Mouse (Mus musculus): ENCODE results near the gene Phactr3. TPM values are rescaled to one million over a fixed set of nuclear protein-coding genes. Genes with fewer than 3 reads are reported as not detected.
"Not testable (repeated sequence)": the region's sequence is repeated elsewhere in the genome, so short reads cannot be mapped to it uniquely, and the experiment has no call there.

Gene Phactr3
- polyA plus RNA-seq, 1 experiment from 2014 or later = 0.05 TPM

- WGBS (ENCODE audit: insufficient replicate concordance) = 67% methylated on average over 7 of the region's 7 CpGs
- Histone ChIP-seq H3K27ac (no peak overlapping the region), H3K4me3 (replicated peaks) (no peak overlapping the region), H3K4me2 (no peak overlapping the region), H3K9me3 (replicated peaks) (no peaks in the 10 kb centered on the region), H3K9ac (no peak overlapping the region), H3K36me3 (no peaks in the 10 kb centered on the region), H3K27me3 (no peaks in the 10 kb centered on the region), H3K4me1 (replicated peaks) (no peaks in the 10 kb centered on the region)
- DNase-seq (no peak), ATAC-seq (ENCODE audit: low read depth) (no peak)
Observed at GRCm38 (mm10) chr2:178319766-178320165, 201.0 kb downstream of the Phactr3 start.

GRCm38 (mm10) chr2:178321271-178321670, 202.5 kb downstream of the Phactr3 start:
- 66% methylated on average over 10 of the region's 10 CpGs for WGBS (ENCODE audit: insufficient replicate concordance)
- no peak for ATAC-seq (ENCODE audit: low read depth)

DNA sequence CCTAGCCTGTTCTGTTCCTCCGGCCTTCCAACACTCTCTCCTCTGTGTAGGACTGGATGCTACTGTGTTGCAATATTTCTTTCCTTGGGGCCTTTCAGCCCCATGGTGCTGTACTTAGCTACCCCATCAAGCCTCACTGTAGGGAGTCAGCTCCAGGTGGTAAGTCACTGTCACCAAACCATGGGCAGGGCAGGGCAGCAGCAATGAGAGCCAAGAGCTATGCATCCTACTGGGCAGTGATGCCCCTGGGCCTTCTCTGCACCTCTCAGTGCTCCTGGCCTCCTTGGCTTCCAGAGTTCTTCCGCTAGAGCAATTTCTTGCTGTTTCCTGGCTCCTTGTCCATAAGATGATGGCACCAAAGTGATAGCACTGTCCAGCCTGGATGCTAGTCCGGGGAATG, 205.6 kb downstream of the Phactr3 start:
- Histone ChIP-seq H3K36me3 (no peaks in the 10 kb centered on the region), H3K9ac (no peak overlapping the region), H3K4me3 (replicated peaks) (no peak overlapping the region), H3K27ac (no peak overlapping the region), H3K27me3 (no peaks in the 10 kb centered on the region), H3K4me2 (no peak overlapping the region), H3K9me3 (replicated peaks) (no peaks in the 10 kb centered on the region), H3K4me1 (replicated peaks) (no peaks in the 10 kb centered on the region)
- no peak for DNase-seq
- no peak for ATAC-seq (ENCODE audit: low read depth)
- WGBS (ENCODE audit: insufficient replicate concordance) = 73% methylated on average over 3 of the region's 3 CpGs

More at GRCm38 (mm10) chr2:178321271-178321670, 202.5 kb downstream of the Phactr3 start:
- H3K4me3 ChIP-seq (replicated peaks) = no peak overlapping the region
- H3K36me3 ChIP-seq = no peaks in the 10 kb centered on the region
- no peaks in the 10 kb centered on the region for H3K4me1 ChIP-seq (replicated peaks)
- no peak overlapping the region for H3K4me2 ChIP-seq
- H3K9me3 ChIP-seq (replicated peaks) = no peaks in the 10 kb centered on the region
- no peaks in the 10 kb centered on the region for H3K27me3 ChIP-seq
- no peak overlapping the region for H3K27ac ChIP-seq
- no peak overlapping the region for H3K9ac ChIP-seq
- no peak for DNase-seq

DNA sequence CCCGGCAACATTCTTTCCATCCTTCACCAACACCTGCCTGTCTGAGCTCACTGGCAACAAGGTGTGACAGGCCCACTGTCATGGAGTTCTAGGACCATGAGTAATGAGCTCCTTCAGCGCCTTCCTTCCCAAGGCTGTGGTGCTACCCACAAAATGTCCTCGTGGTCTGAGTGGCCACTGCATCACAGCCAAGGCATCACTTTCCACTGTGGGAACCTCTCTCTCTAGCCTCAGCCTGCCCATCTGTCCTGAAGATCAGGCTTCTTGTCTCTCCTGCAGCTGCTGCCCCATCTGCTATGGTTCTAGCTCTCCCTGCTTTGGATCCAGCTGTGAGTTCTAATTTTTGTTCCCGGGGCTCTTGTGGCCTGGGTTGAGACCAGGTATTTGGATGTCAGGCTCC, 206.0 kb downstream of the Phactr3 start:
- Histone ChIP-seq H3K4me1 (replicated peaks) (no peaks in the 10 kb centered on the region), H3K9ac (no peak overlapping the region), H3K4me3 (replicated peaks) (no peak overlapping the region), H3K27ac (no peak overlapping the region), H3K9me3 (replicated peaks) (no peaks in the 10 kb centered on the region), H3K27me3 (no peaks in the 10 kb centered on the region), H3K4me2 (no peak overlapping the region), H3K36me3 (no peaks in the 10 kb centered on the region)
- no peak for ATAC-seq (ENCODE audit: low read depth)
- no peak for DNase-seq
- 56% methylated on average over 4 of the region's 4 CpGs for WGBS (ENCODE audit: insufficient replicate concordance)

- Histone ChIP-seq H3K4me1 (replicated peaks) (no peaks in the 10 kb centered on the region), H3K4me2 (no peak overlapping the region), H3K4me3 (replicated peaks) (no peak overlapping the region), H3K9ac (no peak overlapping the region), H3K27me3 (no peaks in the 10 kb centered on the region), H3K27ac (no peak overlapping the region), H3K36me3 (no peaks in the 10 kb centered on the region), H3K9me3 (replicated peaks) (no peaks in the 10 kb centered on the region)
- DNase-seq (no peak), ATAC-seq (ENCODE audit: low read depth) (no peak)
- 76% methylated on average over 10 of the region's 10 CpGs for WGBS (ENCODE audit: insufficient replicate concordance)
Observed at GRCm38 (mm10) chr2:178326067-178326466, 207.3 kb downstream of the Phactr3 start.

GRCm38 (mm10) chr2:178326750-178327465, 208.1 kb downstream of the Phactr3 start:
- Histone ChIP-seq H3K27ac (no peak overlapping the region), H3K9ac (no peak overlapping the region), H3K36me3 (no peaks in the 10 kb centered on the region), H3K4me2 (no peak overlapping the region), H3K4me3 (replicated peaks) (no peak overlapping the region), H3K4me1 (replicated peaks) (no peaks in the 10 kb centered on the region), H3K9me3 (replicated peaks) (no peaks in the 10 kb centered on the region), H3K27me3 (no peaks in the 10 kb centered on the region)
- ATAC-seq (ENCODE audit: low read depth) (no peak), DNase-seq (no peak)
- 22% methylated on average over 5 of the region's 5 CpGs for WGBS (ENCODE audit: insufficient replicate concordance)

DNA sequence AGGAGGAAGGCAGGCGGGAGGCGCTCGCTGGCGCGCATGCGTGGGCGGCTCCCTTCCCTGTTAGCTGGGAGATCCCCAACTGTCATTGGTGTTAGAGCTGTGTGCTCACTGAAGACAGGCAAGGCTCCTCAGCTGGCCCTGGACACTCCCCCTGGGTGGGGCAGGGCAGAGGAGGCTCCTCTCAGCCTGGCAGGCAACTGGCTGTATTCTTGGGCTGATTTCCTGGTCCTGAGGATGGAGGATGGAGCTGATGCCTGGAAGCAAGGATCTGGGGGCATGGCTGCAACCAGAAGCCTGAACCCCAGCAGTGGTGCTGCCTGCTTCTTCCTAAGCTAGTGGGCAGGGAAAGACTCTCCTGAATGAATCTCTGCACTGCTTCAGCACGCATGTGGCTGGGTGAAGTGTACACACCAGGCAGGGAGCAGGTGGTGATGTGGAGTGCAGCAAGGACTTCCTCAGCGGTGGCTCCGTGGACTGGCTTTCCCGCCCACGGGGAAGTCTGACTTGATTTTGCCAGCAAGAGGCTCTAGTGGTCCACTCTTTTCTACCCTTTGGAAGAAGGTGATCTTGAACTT, 208.8 kb downstream of the Phactr3 start:
- H3K4me3 ChIP-seq (replicated peaks) = no peak overlapping the region
- no peaks in the 10 kb centered on the region for H3K27me3 ChIP-seq
- no peak overlapping the region for H3K9ac ChIP-seq
- WGBS (ENCODE audit: insufficient replicate concordance) = 15% methylated on average over 12 of the region's 12 CpGs
- no peaks in the 10 kb centered on the region for H3K36me3 ChIP-seq
- H3K4me1 ChIP-seq (replicated peaks) = no peaks in the 10 kb centered on the region
- H3K4me2 ChIP-seq = no peak overlapping the region
- no peak overlapping the region for H3K27ac ChIP-seq
- ATAC-seq (ENCODE audit: low read depth) (peak; percentile 74), DNase-seq (no peak)
- no peaks in the 10 kb centered on the region for H3K9me3 ChIP-seq (replicated peaks)

GRCm38 (mm10) chr2:178329551-178329950, 210.8 kb downstream of the Phactr3 start:
- Histone ChIP-seq H3K4me3 (replicated peaks) (no peak overlapping the region), H3K27ac (no peak overlapping the region), H3K27me3 (no peaks in the 10 kb centered on the region), H3K4me1 (replicated peaks) (no peaks in the 10 kb centered on the region), H3K36me3 (no peaks in the 10 kb centered on the region), H3K9ac (no peak overlapping the region), H3K9me3 (replicated peaks) (no peaks in the 10 kb centered on the region), H3K4me2 (no peak overlapping the region)
- ATAC-seq (ENCODE audit: low read depth) (no peak), DNase-seq (no peak)
- WGBS (ENCODE audit: insufficient replicate concordance) = 55% methylated on average over 5 of the region's 5 CpGs

GRCm38 (mm10) chr2:178329986-178330385, 211.2 kb downstream of the Phactr3 start:
- WGBS (ENCODE audit: insufficient replicate concordance) = 36% methylated on average over 1 of the region's 1 CpGs
- Histone ChIP-seq H3K4me1 (replicated peaks) (no peaks in the 10 kb centered on the region), H3K36me3 (no peaks in the 10 kb centered on the region), H3K9me3 (replicated peaks) (no peaks in the 10 kb centered on the region), H3K9ac (no peak overlapping the region), H3K27ac (no peak overlapping the region), H3K4me3 (replicated peaks) (no peak overlapping the region), H3K4me2 (no peak overlapping the region), H3K27me3 (no peaks in the 10 kb centered on the region)
- ATAC-seq (ENCODE audit: low read depth) (no peak), DNase-seq (no peak)

GRCm38 (mm10) chr2:178337878-178338277, 219.1 kb downstream of the Phactr3 start:
- H3K4me3 ChIP-seq (replicated peaks) = no peak overlapping the region
- no peaks in the 10 kb centered on the region for H3K4me1 ChIP-seq (replicated peaks)
- no peak overlapping the region for H3K27ac ChIP-seq
- no peaks in the 10 kb centered on the region for H3K9me3 ChIP-seq (replicated peaks)
- no peaks in the 10 kb centered on the region for H3K27me3 ChIP-seq
- DNase-seq (no peak), ATAC-seq (ENCODE audit: low read depth) (no peak)
- no peak overlapping the region for H3K4me2 ChIP-seq
- WGBS (ENCODE audit: insufficient replicate concordance) = 28% methylated on average over 1 of the region's 1 CpGs
- no peak overlapping the region for H3K9ac ChIP-seq
- no peaks in the 10 kb centered on the region for H3K36me3 ChIP-seq

DNA sequence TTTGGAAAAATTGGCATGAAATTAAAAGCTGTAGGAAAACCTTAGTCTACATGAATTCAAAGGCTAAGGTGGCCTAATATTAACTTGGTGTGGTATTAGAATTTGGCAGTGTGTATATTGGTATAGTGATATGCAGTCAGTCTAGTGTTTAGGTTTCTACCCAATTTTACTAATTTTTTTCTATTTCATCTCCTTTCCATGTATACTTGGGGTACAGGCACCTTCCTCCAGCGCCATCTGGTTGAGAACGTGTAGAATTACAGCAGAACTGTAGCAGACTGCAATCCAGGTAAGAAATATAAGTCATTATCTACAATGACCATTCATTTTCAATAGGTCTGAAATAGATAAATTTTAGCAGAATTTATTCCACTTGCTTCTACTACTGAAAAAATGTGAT, 220.3 kb downstream of the Phactr3 start:
- Histone ChIP-seq H3K4me1 (replicated peaks) (no peaks in the 10 kb centered on the region), H3K27me3 (no peaks in the 10 kb centered on the region), H3K9me3 (replicated peaks) (no peaks in the 10 kb centered on the region), H3K27ac (no peak overlapping the region), H3K36me3 (no peaks in the 10 kb centered on the region), H3K9ac (no peak overlapping the region), H3K4me3 (replicated peaks) (no peak overlapping the region), H3K4me2 (no peak overlapping the region)
- DNase-seq (no peak), ATAC-seq (ENCODE audit: low read depth) (no peak)
- 1% methylated on average over 2 of the region's 2 CpGs for WGBS (ENCODE audit: insufficient replicate concordance)

DNA sequence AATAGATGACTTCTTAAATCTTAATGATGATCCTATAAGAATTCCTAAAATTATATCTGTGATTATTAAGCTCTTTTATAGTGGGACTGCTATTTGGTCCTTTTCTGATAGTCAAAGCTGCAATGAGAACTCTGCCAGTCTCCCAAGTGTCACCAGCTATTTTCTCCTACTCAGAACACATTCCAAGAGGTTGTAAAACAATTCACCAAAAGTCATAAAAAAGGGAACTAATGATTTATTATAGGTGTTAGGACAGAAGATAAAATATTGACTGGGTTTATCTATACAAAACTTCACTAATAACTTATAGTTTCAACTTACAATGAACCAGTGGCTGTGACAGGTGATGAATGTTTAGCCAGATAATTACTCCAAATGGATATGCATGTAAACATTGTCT, 223.3 kb downstream of the Phactr3 start:
- not testable (repeated sequence) for H3K9ac ChIP-seq; H3K36me3 ChIP-seq; H3K27ac ChIP-seq; H3K4me3 ChIP-seq (replicated peaks); H3K4me1 ChIP-seq (replicated peaks); H3K4me2 ChIP-seq; H3K27me3 ChIP-seq; H3K9me3 ChIP-seq (replicated peaks); ATAC-seq (ENCODE audit: low read depth); DNase-seq

Measured in liver, embryonic 13.5 days (tissue).